Mouse (Mus musculus): ENCODE measurements at regions not wholly inside any gene's neighbourhood (a gene's known extent, or its start where the extent isn't known, plus 50 kb on each side); places are given as distances from the start of the nearest gene placed in this dataset.

DNA sequence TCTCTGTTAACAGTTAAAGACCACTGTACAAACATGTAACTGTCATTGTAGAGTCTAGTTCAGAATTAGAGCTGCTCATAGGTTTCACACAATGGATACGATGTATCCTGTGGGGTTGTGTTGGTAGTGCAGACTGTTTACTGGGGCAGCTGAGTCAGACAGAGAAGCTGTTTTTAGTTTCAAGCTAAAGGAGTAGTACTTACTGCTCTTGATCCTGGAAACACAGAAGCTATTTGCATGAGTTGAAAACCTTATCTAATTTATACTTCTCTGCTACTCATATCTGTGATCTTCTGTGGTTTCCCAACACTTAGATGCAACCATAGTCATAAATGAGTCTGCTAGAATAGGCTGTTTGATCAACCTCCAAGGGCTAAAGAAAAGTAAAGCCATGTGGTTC lies 413.5 kb upstream of the Cdh9 start:
- no peak for DNase-seq (ENCODE audit: extremely low spot score in 1 of 2, low spot score in 2 of 2)

DNA sequence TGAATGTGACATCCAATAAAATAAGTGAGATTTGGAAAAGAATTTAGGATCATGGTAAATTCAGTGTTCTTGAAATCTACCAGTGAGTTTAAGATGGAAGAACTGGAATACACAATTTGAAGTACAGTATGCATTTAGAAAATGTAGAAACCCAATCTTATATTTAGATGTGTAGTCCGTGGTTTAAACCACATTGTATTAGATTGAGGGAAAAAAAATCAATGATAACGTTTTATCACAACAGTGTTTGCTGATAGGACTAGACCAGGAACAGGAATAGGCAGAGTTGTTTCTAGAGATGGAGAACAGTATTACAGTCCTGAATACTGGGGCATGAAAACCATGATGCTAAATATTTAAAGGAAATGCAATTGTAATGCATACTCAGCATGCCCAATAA lies 402.2 kb upstream of the Cdh9 start:
- no peak for TF ChIP-seq CTCF (IDR thresholded peaks at IDR 0.05)
- intact Hi-C loops (cut with DNase I), result no loop called here
- no peak overlapping the region for H3K4me3 ChIP-seq
- DNase-seq (ENCODE audit: extremely low spot score in 1 of 2, low spot score in 2 of 2), result no peak
- H3K27ac ChIP-seq, result no peak overlapping the region

More for the DNA sequence above, 413.5 kb upstream of the Cdh9 start:
- intact Hi-C loops (cut with DNase I), result no loop called here
- Histone ChIP-seq H3K4me3 (no peak overlapping the region), H3K27ac (no peak overlapping the region)
- no peak for TF ChIP-seq CTCF (IDR thresholded peaks at IDR 0.05)
